Mouse (Mus musculus): ENCODE measurements around the gene Tekt4.
A peak's percentile ranks its signal among the peaks of the same experiment; 100 is the strongest.

Tekt4 gene

GRCm38 (mm10) chr17:25480152-25480551 is 25.7 kb downstream of the Tekt4 start:
- no peak for DNase-seq

DNA sequence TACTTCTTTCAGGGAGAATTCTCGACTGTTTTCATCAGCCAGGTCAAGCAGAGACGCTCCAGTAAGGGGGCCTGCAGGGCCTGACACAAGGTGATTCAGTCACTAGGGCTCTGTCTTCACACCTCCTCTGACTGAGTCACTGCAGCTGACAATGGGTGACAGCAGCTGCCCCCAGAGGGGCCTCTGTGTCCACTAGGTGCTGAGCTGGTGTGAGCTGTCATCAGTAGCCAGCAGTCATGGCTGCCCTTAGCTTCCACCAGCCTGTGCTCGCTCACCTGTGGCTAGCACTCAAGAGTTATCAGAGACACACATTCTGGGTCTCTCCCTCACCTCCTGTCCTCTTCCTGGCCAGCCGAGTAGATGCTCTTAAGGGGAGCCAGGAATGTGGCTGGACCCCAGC is 26.4 kb downstream of the Tekt4 start:
- DNase-seq = no peak

DNA sequence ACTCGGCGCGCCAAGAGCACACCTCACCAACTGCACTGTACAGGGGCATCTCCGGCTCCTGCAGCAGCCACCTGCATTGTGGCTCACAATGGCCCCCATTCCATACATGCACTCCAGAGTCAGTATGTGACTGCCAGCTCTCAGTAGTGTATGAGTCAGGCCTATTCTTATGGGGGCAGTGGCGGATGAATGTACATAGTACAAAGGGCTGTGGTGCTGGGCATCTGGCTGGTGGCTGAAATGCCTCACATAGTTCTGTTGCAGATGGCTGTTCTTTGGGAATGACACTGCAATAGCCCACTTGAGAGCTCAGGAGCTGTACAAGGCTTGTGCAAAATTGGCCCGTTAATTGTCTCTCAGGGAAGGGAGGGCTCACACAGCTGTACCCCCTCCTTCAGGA is 27.7 kb downstream of the Tekt4 start:
- no peak for DNase-seq

DNA sequence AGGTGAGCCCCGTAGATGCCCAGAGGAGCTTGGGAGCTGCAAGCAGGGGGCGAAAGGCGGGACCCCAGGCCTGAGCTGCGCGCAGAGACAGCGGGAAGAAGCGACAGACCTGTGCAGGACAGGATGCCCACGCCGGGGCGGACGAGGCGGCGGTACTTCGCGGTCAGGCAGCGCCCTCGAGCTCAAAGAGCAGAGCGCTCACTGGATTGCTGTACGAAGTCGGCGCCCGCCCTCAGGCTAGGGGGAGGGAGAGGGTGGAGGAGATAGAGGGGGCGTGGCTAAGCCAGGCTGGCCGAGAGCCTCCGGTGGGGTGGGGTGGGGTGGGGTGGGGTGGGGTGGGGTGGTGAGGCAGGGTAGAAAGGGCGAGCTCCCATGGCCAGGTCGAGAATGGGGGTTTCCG is 42.6 kb downstream of the Tekt4 start, which contains the start of gene Sstr5:
Sstr5 (minus strand) TSS at position 276 of the 400 bp plus-strand sequence.
- DNase-seq = no peak

- DNase-seq = no peak
Measured at GRCm38 (mm10) chr17:25502599-25502998, 48.2 kb downstream of the Tekt4 start.

GRCm38 (mm10) chr17:25507799-25508198 is 53.4 kb downstream of the Tekt4 start:
- peak; percentile 14 for DNase-seq

- DNase-seq = peak; percentile 12
Measured at GRCm38 (mm10) chr17:25508860-25509577, 54.6 kb downstream of the Tekt4 start.

GRCm38 (mm10) chr17:25510074-25510830 is 55.8 kb downstream of the Tekt4 start:
- no peak for DNase-seq

DNA sequence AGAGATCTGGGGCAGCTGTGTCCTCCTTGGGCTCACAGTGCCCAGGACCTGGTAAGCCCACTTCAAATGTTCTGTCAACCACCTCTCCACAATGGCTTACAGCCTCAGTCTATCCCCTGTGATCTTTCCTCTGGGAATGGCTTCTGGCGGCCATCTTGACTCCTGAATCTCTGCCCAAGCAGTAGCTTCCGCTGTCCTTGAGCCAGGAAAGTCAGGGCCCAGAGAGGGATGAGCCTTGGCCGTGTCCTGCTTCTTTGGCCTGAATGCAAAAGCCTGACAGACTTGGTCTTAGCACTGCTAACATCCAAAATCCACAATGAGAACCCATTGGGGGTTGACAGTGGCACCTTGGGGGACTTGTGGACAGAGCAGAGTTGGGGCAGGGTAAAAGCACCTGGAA is 57.5 kb downstream of the Tekt4 start:
- no peak for DNase-seq

DNA sequence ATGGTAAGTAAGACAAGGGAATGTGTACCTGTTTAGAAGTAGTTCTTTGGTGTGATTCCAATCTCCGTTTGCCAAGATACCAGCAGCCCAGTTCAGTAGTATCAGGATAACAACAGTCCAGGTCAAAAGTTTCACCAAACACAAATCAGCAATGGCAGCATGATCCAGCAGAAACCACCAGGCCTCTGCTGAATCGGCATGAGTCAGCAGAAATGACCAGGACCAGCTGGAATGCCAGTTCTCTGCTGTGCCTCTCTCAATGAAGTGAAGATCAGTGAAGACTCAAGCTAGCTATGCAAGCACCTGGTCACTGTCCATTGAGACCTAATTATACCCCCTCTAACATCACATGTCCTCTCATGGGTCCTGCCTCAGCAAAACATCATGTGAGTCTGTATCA is 59.6 kb downstream of the Tekt4 start:
- DNase-seq = no peak

GRCm38 (mm10) chr17:25516315-25516714 is 61.9 kb downstream of the Tekt4 start:
- no peak for DNase-seq

GRCm38 (mm10) chr17:25518144-25518543 is 63.7 kb downstream of the Tekt4 start:
- peak; percentile 44 for DNase-seq

GRCm38 (mm10) chr17:25519511-25519910 is 65.1 kb downstream of the Tekt4 start:
- DNase-seq = peak; percentile 29

DNA sequence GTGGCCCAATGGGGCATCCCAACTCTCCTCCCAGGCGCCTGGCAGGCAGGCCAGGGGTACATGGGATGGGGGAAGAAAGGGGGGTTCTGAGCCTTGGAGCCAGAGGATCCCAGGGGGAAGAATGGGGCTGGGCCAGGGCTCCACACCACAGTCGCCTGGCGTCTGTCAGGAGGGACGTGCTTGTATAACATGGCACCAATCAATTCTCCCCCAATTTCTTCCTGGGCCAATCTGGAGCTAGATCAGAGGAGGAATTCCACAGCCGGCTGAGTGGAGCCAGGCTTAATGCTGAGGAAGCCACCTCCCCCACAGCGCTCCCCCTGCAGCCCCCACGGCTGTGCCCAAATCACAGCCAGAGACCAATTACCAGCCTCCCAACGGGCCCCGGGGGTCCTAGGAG is 66.1 kb downstream of the Tekt4 start:
- DNase-seq = no peak

DNA sequence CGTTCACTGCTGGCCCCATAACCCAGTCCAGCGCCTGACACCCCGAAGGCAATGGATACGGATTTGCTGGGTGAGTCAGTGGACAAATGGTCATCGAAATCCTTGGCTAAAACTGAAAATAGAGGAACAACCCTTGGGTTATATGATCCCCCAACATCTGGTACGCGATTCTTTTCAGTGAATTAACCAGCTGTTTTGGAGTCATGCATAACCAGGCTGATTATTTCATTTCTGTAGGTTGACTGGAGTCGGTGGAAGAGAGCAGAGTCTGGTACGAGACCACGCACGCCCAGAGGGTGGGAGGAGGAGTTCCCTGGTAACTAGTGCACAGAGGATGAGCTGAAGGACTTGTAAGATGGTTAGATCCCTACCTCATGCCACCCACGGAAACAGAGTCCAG is 67.7 kb downstream of the Tekt4 start:
- DNase-seq = no peak
